Mouse (Mus musculus) c-Kit-negative CD71-positive TER-119-positive erythroid progenitor cells, embryonic 14.5 days (primary cell): Measurements from ENCODE around the gene Zcchc17.

ENCODE experiments used
- DNase-seq: peaks from one replicate; pipeline ENCODE4 v3.0.0-alpha.2; 2013; ENCODE audit warnings: low read depth, low spot score

Zcchc17 gene

GRCm38 (mm10) chr4:130359486-130360237 lies at the start of gene Zcchc17, which contains the start of gene Snrnp40:
Gene Zcchc17 (minus strand): TSS chr4:130359943.
Gene Snrnp40 (plus strand): TSS chr4:130360132.
- peak; percentile 100 for DNase-seq

- DNase-seq, result no peak
Observed at GRCm38 (mm10) chr4:130391265-130391664, 31.5 kb upstream of the Zcchc17 start.

GRCm38 (mm10) chr4:130389927-130390326 lies 30.2 kb upstream of the Zcchc17 start:
- DNase-seq, result no peak

- DNase-seq, result no peak
Observed at GRCm38 (mm10) chr4:130389496-130389895, 29.8 kb upstream of the Zcchc17 start.

- no peak for DNase-seq
Observed at GRCm38 (mm10) chr4:130387256-130387655, 27.5 kb upstream of the Zcchc17 start.

GRCm38 (mm10) chr4:130380418-130380817 lies 20.7 kb upstream of the Zcchc17 start:
- no peak for DNase-seq

- DNase-seq, result no peak
Observed at GRCm38 (mm10) chr4:130379181-130379580, 19.4 kb upstream of the Zcchc17 start.

- no peak for DNase-seq
Observed at GRCm38 (mm10) chr4:130377500-130377899, 17.8 kb upstream of the Zcchc17 start.

GRCm38 (mm10) chr4:130376675-130377074 lies 16.9 kb upstream of the Zcchc17 start:
- DNase-seq, result no peak

GRCm38 (mm10) chr4:130360238-130360590 lies 471 bp upstream of the Zcchc17 start:
- DNase-seq, result no peak

GRCm38 (mm10) chr4:130357946-130358345 lies 1.8 kb downstream of the Zcchc17 start:
- DNase-seq, result no peak

GRCm38 (mm10) chr4:130352588-130352987 lies 7.2 kb downstream of the Zcchc17 start:
- no peak for DNase-seq

- no peak for DNase-seq
Observed at GRCm38 (mm10) chr4:130350690-130351422, 8.9 kb downstream of the Zcchc17 start.

GRCm38 (mm10) chr4:130349666-130350065 lies 10.1 kb downstream of the Zcchc17 start:
- no peak for DNase-seq

- peak; percentile 48 for DNase-seq
Observed at GRCm38 (mm10) chr4:130341691-130342090, 18.1 kb downstream of the Zcchc17 start.

GRCm38 (mm10) chr4:130335867-130336266 lies 23.9 kb downstream of the Zcchc17 start:
- DNase-seq, result no peak

GRCm38 (mm10) chr4:130327366-130327765 lies 32.4 kb downstream of the Zcchc17 start:
- DNase-seq, result no peak

- no peak for DNase-seq
Observed at GRCm38 (mm10) chr4:130325446-130325845, 34.3 kb downstream of the Zcchc17 start.

- DNase-seq, result no peak
Observed at GRCm38 (mm10) chr4:130323607-130324006, 36.1 kb downstream of the Zcchc17 start.

- DNase-seq, result no peak
Observed at GRCm38 (mm10) chr4:130323165-130323564, 36.6 kb downstream of the Zcchc17 start.

GRCm38 (mm10) chr4:130322567-130322966 lies 37.2 kb downstream of the Zcchc17 start:
- no peak for DNase-seq

- no peak for DNase-seq
Observed at GRCm38 (mm10) chr4:130321640-130322039, 38.1 kb downstream of the Zcchc17 start.

GRCm38 (mm10) chr4:130319564-130319963 lies 40.2 kb downstream of the Zcchc17 start:
- no peak for DNase-seq
